Mouse (Mus musculus) hematopoietic multipotent progenitor cell, adult 10-12 weeks (in vitro differentiated cells): ENCODE results near the gene Tppp. TPM values are rescaled to one million over a fixed set of nuclear protein-coding genes. Genes with fewer than 3 reads are reported as not detected.

Source experiments
- polyA plus RNA-seq: library from polyadenylated mRNA; stranded (reverse); fragments of >175 nt; gene quantifications from 2 replicates; pipeline ENCODE4 v1.2.3, GENCODE M21; 2012; ENCODE audit warnings: low replicate concordance

Gene Tppp
- polyA plus RNA-seq, result 0.45 and 1.9 TPM in 2 replicates

GRCm38 (mm10) chr13:74008948-74009718, at the start of gene Tppp:
Gene Tppp, plus strand, starts transcription at chr13:74009407.

GRCm38 (mm10) chr13:73963551-73963950, 45.7 kb upstream of the Tppp start, which contains the start of gene Zdhhc11:
Gene Zdhhc11, plus strand, starts transcription at chr13:73963851.

GRCm38 (mm10) chr13:74061613-74062377, 52.6 kb downstream of the Tppp start, which contains the start of gene Cep72:
Gene Cep72, minus strand, starts transcription at chr13:74062299.

Other genes with a start within 250 kb of the Tppp start
- 0.04 and 0.17 TPM in 2 replicates for gene Nkd2, start 161.8 kb upstream of the Tppp start, polyA plus RNA-seq
- 0.24 and 0.33 TPM in 2 replicates for gene Trip13, start 71.6 kb upstream of the Tppp start, polyA plus RNA-seq
- 37.8 and 41.1 TPM in 2 replicates for gene Brd9, start 71.6 kb upstream of the Tppp start, polyA plus RNA-seq
- gene Zdhhc11, start 45.6 kb upstream of the Tppp start, polyA plus RNA-seq, result not detected in 2 replicates
- gene Cep72, start 52.9 kb downstream of the Tppp start, polyA plus RNA-seq, result 0.31 and 3.7 TPM in 2 replicates
- gene Slc9a3, start 112.0 kb downstream of the Tppp start, polyA plus RNA-seq, result not detected in 2 replicates
- 4.9 and 39.6 TPM in 2 replicates for gene Exoc3, start 199.3 kb downstream of the Tppp start, polyA plus RNA-seq